Mouse (Mus musculus) embryo, embryonic 10.5 days (tissue): ENCODE results near the gene Nemp1.
A peak's percentile ranks its signal among the peaks of the same experiment; 100 is the strongest.

ENCODE experiments used
- DNase-seq: peaks from one replicate; pipeline ENCODE4 v3.0.0-alpha.2; 2015; ENCODE audit warnings: low spot score

The Nemp1 gene

GRCm38 (mm10) chr10:127724178-127724577 lies 57.5 kb downstream of the Nemp1 start, which contains the start of gene Tac2:
Gene Tac2 (plus strand): TSS chr10:127724478.
- no peak for DNase-seq

GRCm38 (mm10) chr10:127725136-127725535 lies 58.4 kb downstream of the Nemp1 start:
- no peak for DNase-seq

- DNase-seq, result no peak
These were observed 61.7 kb downstream of the Nemp1 start for GRCm38 (mm10) chr10:127728437-127728836.

GRCm38 (mm10) chr10:127730285-127730932 lies 63.7 kb downstream of the Nemp1 start:
- DNase-seq, result no peak

GRCm38 (mm10) chr10:127730933-127731310 lies 64.2 kb downstream of the Nemp1 start:
- DNase-seq, result no peak

GRCm38 (mm10) chr10:127731397-127731796 lies 64.7 kb downstream of the Nemp1 start:
- DNase-seq, result no peak

GRCm38 (mm10) chr10:127734434-127734833 lies 67.7 kb downstream of the Nemp1 start:
- peak; percentile 54 for DNase-seq

- DNase-seq, result no peak
These were observed 69.6 kb downstream of the Nemp1 start for GRCm38 (mm10) chr10:127736266-127736665.

GRCm38 (mm10) chr10:127736916-127737315 lies 70.2 kb downstream of the Nemp1 start:
- DNase-seq, result no peak

GRCm38 (mm10) chr10:127737552-127737951 lies 70.9 kb downstream of the Nemp1 start:
- DNase-seq, result no peak

- DNase-seq, result peak; percentile 55
These were observed 71.6 kb downstream of the Nemp1 start for GRCm38 (mm10) chr10:127738151-127738882.

- DNase-seq, result peak; percentile 82
These were observed 72.5 kb downstream of the Nemp1 start, which contains the start of gene Zbtb39 for GRCm38 (mm10) chr10:127739083-127739660. Gene Zbtb39 (plus strand): TSS chr10:127739538.

- DNase-seq, result peak; percentile 48
These were observed 73.0 kb downstream of the Nemp1 start for GRCm38 (mm10) chr10:127739661-127740161.

- DNase-seq, result peak; percentile 65
These were observed 78.0 kb downstream of the Nemp1 start for GRCm38 (mm10) chr10:127744661-127745060.

GRCm38 (mm10) chr10:127745886-127746285 lies 79.2 kb downstream of the Nemp1 start:
- no peak for DNase-seq

- no peak for DNase-seq
These were observed 80.6 kb downstream of the Nemp1 start for GRCm38 (mm10) chr10:127747254-127747653.

GRCm38 (mm10) chr10:127748847-127749612 lies 82.3 kb downstream of the Nemp1 start:
- DNase-seq, result peak; percentile 33

- DNase-seq, result no peak
These were observed 83.6 kb downstream of the Nemp1 start for GRCm38 (mm10) chr10:127750136-127750777.
